Mouse (Mus musculus): ENCODE measurements at regions not wholly inside any gene's neighbourhood (a gene's known extent, or its start where the extent isn't known, plus 50 kb on each side); places are given as distances from the start of the nearest gene placed in this dataset.

GRCm38 (mm10) chrX:39433918-39434317, 87.9 kb downstream of the Cypt15 start:
- DNase-seq (ENCODE audit: low spot score): peak; percentile 0
